Mouse (Mus musculus): Measurements from ENCODE around the gene Lin52. TPM values are rescaled to one million over a fixed set of nuclear protein-coding genes. Genes with fewer than 3 reads are reported as not detected.
"Not testable (repeated sequence)": the region's sequence is repeated elsewhere in the genome, so short reads cannot be mapped to it uniquely, and the experiment has no call there.

The Lin52 gene
- total RNA-seq, 2 experiments from 2014 or later, result 21.3 to 24.6 TPM

DNA sequence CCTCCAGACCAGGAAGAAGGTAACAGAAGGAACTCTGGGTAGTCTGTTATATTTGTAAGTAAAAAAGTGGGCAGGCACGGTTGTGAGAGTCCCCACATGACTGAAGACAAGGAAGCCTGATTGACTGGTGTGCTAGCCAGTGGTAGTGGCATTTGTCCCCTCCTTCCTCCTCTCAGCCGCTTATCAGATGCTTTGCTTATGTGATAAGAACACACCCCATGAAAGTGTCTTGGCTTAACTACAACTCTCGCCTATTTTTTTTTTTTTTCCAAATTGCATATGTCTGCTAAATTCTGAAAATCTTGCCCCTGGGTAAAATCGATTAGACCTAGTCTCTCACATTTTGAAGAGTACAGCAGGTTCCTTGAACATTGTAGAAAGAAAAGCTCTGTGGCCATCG is 79.2 kb downstream of the Lin52 start:
- intact Hi-C loops (cut with DNase I), result no loop called here
- no peak for DNase-seq (ENCODE audit: low spot score in 2 of 2)

DNA sequence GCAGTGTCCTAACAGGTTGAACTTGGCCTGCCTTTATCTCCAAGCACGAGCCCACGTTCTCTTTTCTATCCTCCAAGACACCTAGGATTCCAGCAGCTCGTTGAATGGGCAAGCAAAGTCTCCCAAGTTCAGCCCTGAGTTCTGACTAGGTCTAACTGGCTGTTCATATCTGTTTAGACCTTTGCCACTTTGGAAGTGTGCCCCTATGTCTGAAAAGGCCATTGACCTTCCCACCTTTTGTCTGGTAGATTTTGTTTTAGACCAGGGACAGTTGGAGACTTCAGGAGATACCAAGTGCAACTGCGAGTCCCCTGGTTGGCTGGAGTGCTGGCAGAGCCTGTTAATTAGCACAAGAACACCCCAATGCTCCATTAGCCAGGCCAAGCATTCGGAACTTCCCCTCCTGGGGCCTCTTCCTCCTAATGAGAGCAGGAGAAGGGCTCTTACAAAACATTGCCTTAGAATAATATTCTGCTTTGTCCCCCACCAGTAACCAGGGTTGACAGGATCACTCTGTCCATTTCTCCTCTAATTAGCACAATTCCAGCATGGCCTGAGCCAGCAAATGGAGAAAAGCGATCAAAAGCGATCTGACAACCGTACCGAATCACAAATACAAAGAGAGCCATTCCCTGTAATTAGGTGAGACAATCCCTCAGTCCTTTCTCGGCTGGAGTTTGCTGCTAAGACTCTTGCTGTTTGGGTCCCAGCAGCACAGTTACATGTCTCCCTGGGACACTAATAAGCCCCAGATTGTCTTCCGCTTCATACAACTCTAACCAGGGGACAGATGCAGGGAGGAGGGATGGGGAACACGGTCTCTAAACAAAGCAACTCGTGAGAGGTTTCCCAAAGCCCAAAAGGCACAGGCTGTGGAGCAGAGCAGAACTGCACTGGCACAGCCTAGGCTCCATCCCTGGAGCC is 80.9 kb downstream of the Lin52 start:
- intact Hi-C loops (cut with DNase I), result no loop called here
- DNase-seq (ENCODE audit: low spot score in 2 of 2), result peak; percentile 4 to 14

DNA sequence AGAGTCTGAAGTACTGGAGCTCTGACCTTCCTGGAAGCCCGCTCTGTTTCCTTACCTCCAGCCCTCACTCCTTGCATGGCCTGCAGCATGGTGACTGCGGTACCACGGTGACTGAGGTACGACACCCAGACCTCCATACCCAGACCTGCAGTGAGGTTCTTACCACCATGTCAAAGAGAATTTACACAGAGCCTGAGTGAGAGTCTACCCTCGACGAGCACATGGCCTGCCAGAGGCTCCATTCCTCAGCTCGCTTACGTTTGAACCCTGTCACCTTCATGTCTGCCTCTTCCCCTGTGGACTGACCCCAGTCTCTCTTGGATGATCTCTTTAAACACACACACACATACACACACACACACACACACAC is 81.6 kb downstream of the Lin52 start:
- intact Hi-C loops (cut with DNase I), result no loop called here
- no peak for DNase-seq (ENCODE audit: low spot score in 2 of 2)

DNA sequence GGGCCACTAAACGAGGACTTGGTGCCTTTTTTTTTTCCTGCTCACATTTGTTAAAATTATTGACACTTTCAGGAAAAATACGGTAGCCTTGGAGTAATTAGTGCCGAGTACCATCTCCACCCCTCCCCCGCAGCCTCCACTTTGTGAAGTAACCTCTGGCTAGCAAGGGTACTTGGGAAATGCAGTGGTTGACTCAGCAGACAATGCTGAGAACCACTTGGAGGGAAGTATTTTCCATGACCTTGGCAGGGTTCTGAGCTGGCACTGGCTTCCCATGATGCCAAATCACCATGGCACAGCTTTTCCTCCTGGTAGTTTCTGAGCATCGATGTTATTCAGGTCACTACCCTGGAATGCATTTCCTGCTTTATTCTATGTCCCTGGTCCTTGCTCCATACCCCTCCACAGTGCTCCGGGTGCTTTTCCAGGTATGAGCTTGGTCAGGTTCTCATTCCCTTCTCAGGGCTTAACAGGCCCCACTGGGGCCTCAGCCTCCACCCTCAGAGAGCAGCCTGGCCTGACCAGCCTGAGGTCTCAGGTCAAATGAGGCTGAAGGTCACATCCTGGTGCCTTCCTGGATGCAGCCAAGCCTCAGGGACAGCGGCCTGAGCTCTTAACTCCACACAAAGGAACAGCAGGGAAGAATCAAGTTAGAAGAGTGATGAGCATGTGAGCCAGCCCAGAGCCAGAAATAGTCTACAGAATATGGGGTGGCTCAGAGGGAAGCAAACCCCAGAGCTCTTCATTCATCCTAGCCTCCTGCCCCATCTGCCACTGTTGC is 82.7 kb downstream of the Lin52 start:
- intact Hi-C loops (cut with DNase I), result no loop called here
- no peak for DNase-seq (ENCODE audit: low spot score in 2 of 2)

DNA sequence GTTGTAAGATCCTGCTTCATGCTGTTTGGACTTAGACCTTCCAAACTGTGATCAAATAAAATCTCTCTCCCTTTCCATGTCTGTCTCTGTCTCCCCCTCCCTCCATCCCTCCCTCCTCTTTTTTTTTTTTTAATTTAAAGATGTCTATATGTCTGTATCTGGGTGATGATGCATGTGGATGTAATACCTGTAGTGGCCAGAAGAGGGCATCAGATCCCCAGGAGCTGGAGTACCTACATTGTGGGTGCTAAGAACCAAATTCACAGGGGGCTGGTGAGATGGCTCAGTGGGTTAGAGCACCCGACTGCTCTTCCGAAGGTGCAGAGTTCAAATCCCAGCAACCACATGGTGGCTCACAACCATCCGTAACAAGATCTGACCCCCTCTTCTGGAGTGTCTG is 88.3 kb downstream of the Lin52 start:
- DNase-seq (ENCODE audit: low spot score in 2 of 2); intact Hi-C loops (cut with DNase I): not testable (repeated sequence)

DNA sequence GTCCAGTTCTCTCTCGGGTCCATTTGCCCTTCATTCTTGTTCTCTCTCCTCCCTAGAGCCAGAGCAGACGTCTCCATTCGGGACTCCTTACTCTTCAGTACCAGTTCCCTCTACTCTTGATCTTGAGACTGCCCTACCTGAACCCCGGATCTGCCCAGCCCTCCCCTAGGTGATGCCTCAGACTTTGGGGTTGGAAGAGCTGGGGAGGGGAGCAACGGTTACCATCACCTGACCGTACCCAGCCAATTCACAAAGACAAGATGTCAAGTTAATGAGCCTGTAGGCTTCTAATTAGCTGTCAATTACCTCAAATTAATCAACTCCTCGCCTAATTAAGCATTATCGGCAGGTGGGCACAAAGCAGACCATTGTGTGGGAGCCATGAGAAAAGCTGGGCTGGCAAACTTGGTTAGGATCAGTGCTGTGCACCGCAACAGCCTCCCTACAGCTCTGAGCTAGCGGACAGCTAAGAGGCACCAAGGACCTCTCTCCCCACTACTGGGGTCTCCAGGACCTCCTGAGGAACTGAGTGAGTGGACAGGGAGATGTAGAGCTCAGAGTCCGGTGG is 90.3 kb downstream of the Lin52 start:
- DNase-seq (ENCODE audit: low spot score in 2 of 2), result no peak
- intact Hi-C loops (cut with DNase I), result no loop called here

DNA sequence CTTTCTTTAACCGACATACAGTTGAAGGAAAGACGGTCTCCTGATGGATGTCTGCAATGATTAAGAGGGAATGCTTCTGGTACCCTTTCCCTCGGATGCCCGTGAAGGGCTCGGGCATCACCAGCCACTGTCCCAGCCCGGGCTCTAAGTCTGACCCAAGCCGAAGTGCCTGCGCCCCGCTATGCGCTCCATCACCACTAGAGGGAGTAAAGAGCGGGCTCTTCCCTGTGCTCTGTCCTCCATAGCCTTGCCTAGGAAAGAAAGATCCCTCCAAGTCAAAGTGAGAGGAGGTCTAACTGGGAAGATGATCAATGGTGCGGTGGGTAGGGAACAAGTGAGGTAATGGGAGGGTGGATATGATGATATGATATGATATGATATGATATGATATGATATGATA is 94.8 kb downstream of the Lin52 start:
- DNase-seq (ENCODE audit: low spot score in 2 of 2), result peak; percentile 31 to 47
- intact Hi-C loops (cut with DNase I), result no loop called here

DNA sequence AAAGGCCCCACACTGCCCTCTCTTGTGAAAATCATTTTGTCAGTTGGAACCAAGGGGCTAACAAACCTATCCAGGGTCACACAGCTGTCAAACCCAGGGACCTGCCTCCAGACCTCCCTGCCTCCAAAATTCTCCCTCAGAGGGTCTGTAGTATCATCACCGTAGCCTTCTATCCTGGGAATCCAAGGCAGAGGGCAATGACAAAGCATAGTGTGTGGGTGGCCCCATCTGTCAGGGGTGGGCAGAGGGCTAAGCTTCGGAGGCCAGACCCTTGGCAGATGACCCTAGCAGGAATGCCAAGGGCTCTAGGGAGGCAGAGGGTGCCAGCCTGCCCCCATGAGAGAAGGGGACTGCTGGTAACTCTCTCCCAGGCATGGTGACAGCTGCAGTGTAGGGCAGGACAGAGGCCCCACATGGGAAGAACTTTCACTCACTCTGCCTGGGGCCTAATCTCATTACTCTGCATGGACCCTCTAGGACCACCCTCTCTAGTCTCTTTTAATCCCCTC is 95.4 kb downstream of the Lin52 start:
- DNase-seq (ENCODE audit: low spot score in 2 of 2), result no peak
- intact Hi-C loops (cut with DNase I), result no loop called here

DNA sequence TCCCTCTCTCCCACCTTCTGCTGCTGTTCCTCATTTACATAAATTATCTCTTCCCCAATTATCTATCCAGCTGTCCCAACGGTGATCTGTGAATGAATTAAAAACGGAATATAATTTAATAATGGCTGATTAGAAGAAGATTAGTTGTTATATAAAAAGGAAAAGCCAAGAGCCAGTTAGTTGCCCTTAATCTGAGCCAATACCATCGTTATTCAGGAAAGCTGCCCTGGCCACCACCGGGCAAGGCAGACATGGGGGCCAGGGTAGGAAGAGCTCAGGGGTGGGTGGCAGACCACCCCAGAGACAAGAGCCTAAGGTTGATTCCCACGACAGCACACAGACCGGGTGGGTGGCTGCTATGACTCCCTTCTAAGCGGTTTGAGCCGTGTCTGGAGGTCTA is 97.0 kb downstream of the Lin52 start:
- intact Hi-C loops (cut with DNase I), result no loop called here

DNA sequence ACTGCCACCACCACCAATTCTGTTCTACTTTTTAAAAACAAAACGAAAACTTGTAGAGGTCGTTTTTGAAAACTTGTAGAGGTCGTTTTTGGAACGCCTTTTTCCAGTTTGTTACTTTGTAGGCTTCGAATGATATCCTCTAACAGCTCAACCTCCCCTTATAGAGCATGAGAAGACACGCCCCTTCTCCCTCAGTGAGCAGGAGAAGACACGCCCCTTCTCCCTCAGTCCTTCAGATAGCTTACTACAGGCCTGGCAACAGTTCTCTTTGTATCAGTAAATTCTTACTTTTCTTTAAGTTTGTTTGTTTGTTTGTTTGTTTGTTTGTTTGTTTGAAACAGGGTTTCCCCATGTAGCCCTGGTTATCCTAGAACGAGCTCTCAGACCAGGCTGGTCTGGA is 104.0 kb downstream of the Lin52 start:
- intact Hi-C loops (cut with DNase I), result no loop called here
- DNase-seq (ENCODE audit: low spot score in 2 of 2), result no peak

More for the DNA sequence above, 97.0 kb downstream of the Lin52 start:
- DNase-seq (ENCODE audit: low spot score in 2 of 2), result no peak

DNA sequence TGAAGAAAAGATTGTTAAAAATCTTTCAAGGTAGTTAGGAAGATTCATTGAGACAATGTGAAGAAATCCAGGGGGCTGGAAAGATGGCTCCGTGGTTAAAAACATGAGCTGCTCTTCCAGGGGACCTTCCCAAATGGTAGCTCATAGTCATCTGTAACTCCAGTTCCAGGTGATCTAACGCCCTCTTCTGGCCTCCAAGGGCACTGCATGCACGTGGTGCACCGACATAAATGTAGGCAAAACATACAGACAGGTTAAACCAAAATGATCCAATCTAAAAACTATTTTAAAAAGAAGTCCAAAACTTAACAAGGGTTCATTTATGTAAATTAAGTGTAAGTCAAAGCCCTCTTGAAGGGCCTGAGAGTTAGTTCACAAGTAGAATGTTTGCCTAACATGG is 111.3 kb downstream of the Lin52 start:
- no peak for DNase-seq (ENCODE audit: low spot score in 2 of 2)
- intact Hi-C loops (cut with DNase I), result no loop called here

DNA sequence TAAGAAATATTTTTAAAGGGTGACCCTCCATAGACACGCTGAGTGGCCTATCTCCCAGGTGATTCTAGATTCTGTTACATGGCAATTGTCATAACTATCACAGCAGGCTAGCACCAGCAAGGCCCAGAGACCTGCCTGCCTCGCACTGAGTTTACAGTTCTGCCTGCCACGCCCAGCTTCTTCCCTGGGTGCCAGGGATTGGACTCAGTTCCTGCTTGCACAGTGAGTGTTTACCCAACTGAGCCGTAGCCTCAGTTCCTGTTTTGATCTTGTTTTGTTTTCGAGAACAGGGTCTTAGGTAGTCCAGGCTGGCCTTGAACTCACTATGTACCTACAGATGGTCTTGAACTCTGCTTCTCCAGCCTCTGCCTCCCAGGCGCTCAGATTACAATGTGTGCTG is 116.4 kb downstream of the Lin52 start:
- no peak for DNase-seq (ENCODE audit: low spot score in 2 of 2)

DNA sequence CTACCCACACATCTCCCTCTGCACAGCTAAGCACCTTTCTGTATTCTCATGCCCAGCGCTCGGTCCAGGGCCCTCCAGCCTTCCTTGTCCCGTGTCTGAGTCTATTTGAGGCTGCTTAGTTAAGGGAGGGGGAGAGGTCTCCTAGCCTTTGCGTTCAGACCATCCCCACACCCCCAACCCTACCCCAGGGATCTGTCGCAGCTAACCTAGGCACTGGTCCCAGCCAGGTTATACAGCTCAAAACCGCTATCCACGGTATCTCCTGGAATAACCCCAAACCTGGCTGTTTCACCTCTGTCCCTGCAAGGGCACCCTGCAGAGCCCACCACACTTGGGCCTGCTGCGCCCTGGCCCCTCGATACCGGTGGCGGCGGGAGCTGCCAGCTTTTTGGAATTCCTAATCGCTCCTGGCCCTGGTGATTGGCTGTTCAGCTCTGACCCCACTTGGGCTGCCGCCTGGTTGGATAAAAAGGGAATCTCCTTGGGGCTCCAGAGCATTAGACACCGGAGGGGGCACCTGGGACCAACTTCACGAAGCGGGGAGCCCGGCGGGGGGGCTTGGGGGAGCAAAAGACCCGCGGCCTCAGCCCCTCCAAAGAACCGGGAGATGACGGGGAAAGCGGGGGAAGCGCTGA is 118.2 kb downstream of the Lin52 start, which contains the start of gene Vsx2:
Gene Vsx2 (plus strand): TSS at position 427 of the 635 bp plus-strand sequence.
- intact Hi-C loops (cut with DNase I), result no loop called here

More for the DNA sequence above, 116.4 kb downstream of the Lin52 start:
- intact Hi-C loops (cut with DNase I), result no loop called here

DNA sequence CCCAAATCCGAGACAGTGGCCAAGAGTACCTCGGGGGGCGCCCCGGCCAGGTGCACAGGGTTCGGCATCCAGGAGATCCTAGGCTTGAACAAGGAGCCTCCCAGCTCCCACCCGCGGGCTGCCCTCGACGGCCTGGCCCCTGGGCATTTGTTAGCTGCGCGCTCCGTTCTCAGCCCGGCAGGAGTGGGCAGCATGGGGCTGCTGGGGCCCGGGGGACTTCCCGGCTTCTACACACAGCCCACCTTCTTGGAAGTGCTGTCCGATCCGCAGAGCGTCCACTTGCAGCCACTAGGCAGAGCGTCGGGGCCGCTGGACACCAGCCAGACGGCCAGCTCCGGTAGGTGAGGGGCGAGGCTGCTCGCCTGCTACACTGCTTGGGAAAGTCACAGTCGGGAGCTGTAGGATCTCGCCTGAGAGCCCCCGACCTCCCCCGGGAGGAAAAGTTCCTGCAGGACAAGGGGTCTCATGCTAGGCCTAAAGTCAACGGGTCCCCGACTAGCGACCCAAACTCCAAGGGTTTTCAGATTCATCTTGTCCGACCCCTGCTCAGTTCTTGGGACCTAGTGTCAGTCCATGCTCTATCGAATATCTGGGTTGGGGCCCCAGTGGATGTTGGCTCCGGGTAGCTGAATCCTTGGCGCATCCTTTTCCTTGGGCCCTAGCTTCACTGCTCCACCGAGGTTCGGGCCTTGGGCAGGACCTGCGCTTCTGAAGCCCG is 118.9 kb downstream of the Lin52 start:
- DNase-seq (ENCODE audit: low spot score in 2 of 2), result no peak

More for the DNA sequence above, 118.2 kb downstream of the Lin52 start, which contains the start of gene Vsx2:
- no peak for DNase-seq (ENCODE audit: low spot score in 2 of 2)

DNA sequence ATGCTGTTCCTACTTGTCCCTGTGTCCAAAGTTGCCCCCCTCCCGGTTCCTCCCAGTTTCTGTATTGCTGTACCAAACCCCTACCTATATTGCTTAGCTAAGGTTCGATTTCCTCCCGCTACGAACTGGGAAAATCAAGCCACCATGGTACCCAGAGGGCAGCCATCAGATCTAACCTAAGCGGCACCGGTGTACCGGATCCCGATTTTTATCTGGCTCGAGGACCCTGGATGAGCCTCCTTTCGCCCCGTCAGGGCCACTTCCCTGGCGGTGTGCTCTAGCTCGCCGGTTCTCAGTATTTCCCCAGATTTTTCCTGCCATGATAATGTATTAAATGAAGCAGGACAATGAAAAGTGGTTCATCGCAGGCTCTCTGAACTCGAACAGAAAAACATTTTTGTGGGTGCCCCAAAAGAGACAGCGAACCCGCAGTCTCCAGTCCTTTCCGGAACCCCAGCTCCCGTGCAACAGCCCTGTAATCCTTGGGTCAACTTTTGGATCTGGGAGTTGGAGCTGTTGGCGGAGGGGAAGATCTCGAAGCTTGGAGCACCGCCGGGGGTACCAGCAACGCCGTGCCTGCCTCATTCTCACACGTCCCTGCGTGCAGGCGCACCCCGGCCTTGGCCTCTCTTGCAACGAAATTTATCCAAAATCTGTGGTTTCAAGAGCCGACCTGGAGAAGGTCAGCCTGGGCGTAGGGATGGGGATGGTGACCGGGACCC is 119.6 kb downstream of the Lin52 start:
- intact Hi-C loops (cut with DNase I), result no loop called here
- no peak for DNase-seq (ENCODE audit: low spot score in 2 of 2)

More for the DNA sequence above, 118.9 kb downstream of the Lin52 start:
- intact Hi-C loops (cut with DNase I), result no loop called here

DNA sequence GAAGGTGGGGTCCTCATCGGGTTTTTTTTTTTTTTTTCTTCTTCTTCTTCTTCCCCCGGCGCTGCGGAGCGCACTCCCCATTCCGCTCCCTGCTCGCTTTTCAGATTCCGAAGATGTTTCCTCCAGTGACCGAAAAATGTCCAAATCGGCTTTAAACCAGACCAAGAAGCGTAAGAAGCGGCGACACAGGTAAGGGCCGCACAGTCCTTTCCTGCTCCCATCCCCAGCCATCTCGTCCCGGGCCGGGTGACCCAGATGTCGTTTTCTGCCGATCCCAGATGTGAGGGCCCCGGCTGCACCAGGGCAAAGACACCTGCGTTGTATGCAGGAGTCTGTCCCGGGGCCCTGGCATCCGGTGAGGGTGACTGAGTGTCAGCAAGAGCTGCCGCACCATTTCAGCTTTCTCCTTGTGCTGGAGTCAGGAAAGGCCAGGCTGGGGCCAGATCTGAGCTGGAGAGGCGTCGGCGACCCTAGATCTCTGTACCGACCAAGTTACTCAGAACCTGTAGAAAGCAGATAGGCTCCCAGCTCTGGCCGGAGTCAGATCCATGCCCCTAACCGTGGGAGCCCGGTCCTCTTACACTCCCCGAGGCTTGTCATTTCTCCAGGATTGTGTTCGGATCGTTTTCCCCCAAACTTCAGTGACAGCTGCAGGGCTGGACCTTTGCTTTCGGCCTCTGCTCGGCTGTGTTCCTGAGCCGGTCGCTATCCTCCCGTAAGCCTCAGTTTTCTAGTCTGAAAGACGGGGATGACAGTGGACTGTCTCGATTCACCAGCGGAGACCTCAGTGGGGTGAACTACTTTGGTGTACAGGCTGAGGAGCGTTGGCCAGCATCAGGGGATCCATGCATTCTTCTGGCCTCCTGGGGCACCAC is 120.5 kb downstream of the Lin52 start:
- intact Hi-C loops (cut with DNase I), result no loop called here
- peak; percentile 15 to 17 for DNase-seq (ENCODE audit: low spot score in 2 of 2)

DNA sequence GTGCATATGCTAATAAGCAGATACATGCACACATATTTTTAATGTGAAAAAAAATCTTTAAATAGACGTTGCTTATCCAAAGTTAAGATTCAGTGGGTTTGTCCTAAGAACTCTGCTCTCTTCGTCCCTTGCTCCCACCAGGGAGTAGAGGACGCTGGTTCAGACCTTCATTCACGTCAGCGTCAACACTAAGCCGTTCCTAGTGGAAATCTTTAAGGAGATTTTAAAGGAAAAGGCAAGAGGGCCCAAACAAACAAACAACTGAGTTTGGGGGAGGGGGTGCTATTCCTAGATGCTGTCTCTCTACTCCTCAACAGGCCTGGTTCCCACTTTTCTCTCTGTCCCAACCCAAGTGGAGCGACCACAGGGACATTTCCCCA is 121.1 kb downstream of the Lin52 start:
- DNase-seq (ENCODE audit: low spot score in 2 of 2), result no peak
- intact Hi-C loops (cut with DNase I), result no loop called here

DNA sequence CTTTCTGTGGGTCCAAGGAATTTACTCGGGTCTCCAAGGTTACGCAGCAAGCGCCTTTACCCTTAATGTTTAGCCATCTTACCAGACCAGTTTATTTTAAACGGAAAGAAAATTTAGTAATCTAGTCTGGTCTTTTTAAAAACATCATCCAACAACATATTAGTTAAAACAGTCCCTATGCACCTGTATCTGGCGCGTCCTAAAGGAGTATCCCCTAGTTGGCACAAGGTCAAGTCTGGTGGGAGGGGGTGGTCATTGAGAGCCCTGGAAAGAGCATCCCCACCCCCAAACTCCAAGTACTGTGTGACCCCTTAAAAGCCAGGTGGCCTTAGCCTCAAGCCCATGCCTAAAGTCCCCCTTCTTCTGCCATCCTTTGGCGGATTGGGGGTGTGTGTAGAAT is 121.9 kb downstream of the Lin52 start:
- DNase-seq (ENCODE audit: low spot score in 2 of 2), result no peak
- intact Hi-C loops (cut with DNase I), result no loop called here
